Mouse (Mus musculus) brain, embryonic 14.5 days (tissue): Measurements from ENCODE around the gene Nrbf2. TPM values are rescaled to one million over a fixed set of nuclear protein-coding genes. Genes with fewer than 3 reads are reported as not detected.

Source experiments
- DNase-seq: peaks from one replicate; pipeline ENCODE4 v3.0.0-alpha.2; 2011; ENCODE audit warnings: low read depth
- CTCF ChIP-seq: fragments of 200-500 bp; IDR thresholded peaks from 2 replicates; pipeline ENCODE4 v1.5.1; 2012; ENCODE audit warnings: inconsistent platforms, mild to moderate bottlenecking, moderate library complexity, borderline replicate concordance; ENCODE audit not compliant: insufficient read depth, insufficient read length; ENCODE audit errors: extremely low read depth
- POLR2A ChIP-seq: fragments of 200-500 bp; IDR thresholded peaks from 2 replicates; pipeline ENCODE4 v1.6.1; 2012; ENCODE audit warnings: mild to moderate bottlenecking, inconsistent platforms, borderline replicate concordance; ENCODE audit not compliant: poor library complexity, insufficient read depth, insufficient read length, severe bottlenecking; ENCODE audit errors: extremely low read depth
- polyA plus RNA-seq: library from polyadenylated mRNA; depleted of rRNA; stranded (reverse); fragments of >200 nt; gene quantifications from 2 replicates; pipeline ENCODE4 v1.2.3, GENCODE M21; 2012

Nrbf2 gene
- polyA plus RNA-seq, 1 experiment, result 18.3 TPM

- DNase-seq, result peak; percentile 86
- TF ChIP-seq CTCF (peak; percentile 74), POLR2A (no peak)
Observed at GRCm38 (mm10) chr10:67311277-67311959, 26.3 kb upstream of the Nrbf2 start.

- no peak for DNase-seq
- no peak for TF ChIP-seq CTCF
Observed at GRCm38 (mm10) chr10:67309483-67310138, 24.5 kb upstream of the Nrbf2 start.

- no peak for TF ChIP-seq CTCF
- TF ChIP-seq POLR2A, result no peak
- DNase-seq, result no peak
Observed at GRCm38 (mm10) chr10:67302340-67302739, 17.2 kb upstream of the Nrbf2 start.

GRCm38 (mm10) chr10:67301046-67301445, 15.9 kb upstream of the Nrbf2 start:
- no peak for TF ChIP-seq POLR2A
- no peak for TF ChIP-seq CTCF
- no peak for DNase-seq

- TF ChIP-seq CTCF, result no peak
- no peak for TF ChIP-seq POLR2A
- DNase-seq, result no peak
Observed at GRCm38 (mm10) chr10:67299285-67299684, 14.2 kb upstream of the Nrbf2 start.

- TF ChIP-seq POLR2A (no peak), CTCF (no peak)
- no peak for DNase-seq
Observed at GRCm38 (mm10) chr10:67298856-67299255, 13.8 kb upstream of the Nrbf2 start.

- DNase-seq, result no peak
- TF ChIP-seq POLR2A (no peak), CTCF (no peak)
Observed at GRCm38 (mm10) chr10:67297175-67297855, 12.2 kb upstream of the Nrbf2 start.

- TF ChIP-seq POLR2A (no peak), CTCF (no peak)
- no peak for DNase-seq
Observed at GRCm38 (mm10) chr10:67296482-67297152, 11.5 kb upstream of the Nrbf2 start.

- no peak for TF ChIP-seq POLR2A
- TF ChIP-seq CTCF, result no peak
- no peak for DNase-seq
Observed at GRCm38 (mm10) chr10:67295938-67296466, 10.9 kb upstream of the Nrbf2 start.

- TF ChIP-seq POLR2A, result no peak
- no peak for TF ChIP-seq CTCF
Observed at GRCm38 (mm10) chr10:67295331-67295730, 10.2 kb upstream of the Nrbf2 start.

GRCm38 (mm10) chr10:67291087-67291486, 6.0 kb upstream of the Nrbf2 start:
- no peak for DNase-seq
- TF ChIP-seq CTCF (no peak), POLR2A (no peak)

More at GRCm38 (mm10) chr10:67295331-67295730, 10.2 kb upstream of the Nrbf2 start:
- DNase-seq, result no peak
